Mouse (Mus musculus) liver, postnatal 0 days (tissue): ENCODE results near the gene Dock10.

Source experiments
- CTCF ChIP-seq: sonication (generic); IDR thresholded peaks from 2 replicates; pipeline ENCODE4 v1.5.1; 2016; ENCODE audit warnings: antibody characterized with exemption, low read depth
- EP300 ChIP-seq: IDR thresholded peaks from 2 replicates; pipeline ENCODE4 v1.6.1; 2016; ENCODE audit warnings: antibody characterized with exemption, low read depth, mild to moderate bottlenecking

- TF ChIP-seq CTCF (no peak), EP300 (no peak)
These were observed 298.9 kb downstream of the Dock10 start for GRCm38 (mm10) chr1:80459477-80459876.
